Mouse (Mus musculus): ENCODE results near the gene Tas2r136. TPM values are rescaled to one million over a fixed set of nuclear protein-coding genes. Genes with fewer than 3 reads are reported as not detected.

Gene Tas2r136
- not detected in 2 replicates for polyA plus RNA-seq (2014; fragmentation: Nextera tagmentation; extraction: Ambion mirVana)

DNA sequence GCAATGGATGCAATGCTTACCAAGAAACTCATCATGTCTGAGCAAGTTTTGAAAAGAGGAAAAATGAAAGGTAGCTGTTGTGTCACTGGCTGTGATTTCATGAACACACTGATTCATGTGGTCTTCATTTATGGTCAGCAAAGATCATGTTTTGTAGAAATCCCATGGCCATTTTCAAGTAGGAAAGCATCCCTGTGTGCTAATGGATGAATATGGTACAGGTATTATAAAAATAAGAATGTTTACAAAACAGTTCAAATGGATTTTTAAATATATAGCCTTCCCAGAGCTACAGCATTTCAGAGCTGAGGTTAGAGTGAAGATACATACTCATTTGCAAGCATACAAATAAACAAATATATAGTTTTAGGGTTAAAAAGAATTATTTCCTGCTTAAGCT is at the start of gene Tas2r136:
TSS of gene Tas2r136 (minus strand) at position 101 of the 400 bp plus-strand sequence.
- H3K36me3 ChIP-seq (ENCODE audit: control insufficient read depth, insufficient read depth, low read length), result no peaks in the 10 kb centered on the region
- no peak within 1 kb of the TSS for H3K27ac ChIP-seq (ENCODE audit: low read length)
- H3K4me1 ChIP-seq (ENCODE audit: control insufficient read depth, insufficient read depth, low read length), result no peaks in the 10 kb centered on the region
- no peak within 1 kb of the TSS for H3K4me2 ChIP-seq (replicated peaks; ENCODE audit: low read depth, low read length)
- H3K9ac ChIP-seq (replicated peaks; ENCODE audit: low read depth, low read length), result no peak within 1 kb of the TSS
- H3K9me3 ChIP-seq (ENCODE audit: control insufficient read depth, low read depth, low read length), result no peaks in the 10 kb centered on the region
- no peak for ATAC-seq (ENCODE audit: insufficient number of reproducible peaks, insufficient read depth, low FRiP score, low read depth)
- no peaks in the 10 kb centered on the region for H3K27me3 ChIP-seq (ENCODE audit: control insufficient read depth, insufficient read depth, low read length)
- no peak within 1 kb of the TSS for H3K4me3 ChIP-seq (ENCODE audit: low read depth, low read length)

DNA sequence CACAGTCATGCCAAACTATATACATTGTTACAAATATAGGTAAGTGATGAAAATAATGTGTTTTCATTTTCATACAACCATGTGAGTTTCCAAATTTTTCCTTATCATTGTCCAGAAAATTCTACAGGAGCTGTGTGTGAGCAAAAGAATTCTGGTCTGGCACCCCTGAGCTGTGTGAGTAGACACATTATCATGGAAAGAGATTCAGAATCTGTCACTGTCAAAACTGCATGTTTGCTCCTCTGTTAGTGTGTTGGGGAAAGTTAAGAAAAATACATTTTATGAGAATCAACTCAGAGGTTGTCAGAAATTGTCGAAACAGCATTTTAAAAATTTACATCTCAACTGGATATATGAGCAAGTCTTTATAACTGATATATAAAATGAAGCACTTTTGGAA is 24.6 kb upstream of the Tas2r136 start, which contains the start of gene Tas2r117:
TSS of gene Tas2r117 (plus strand) at position 301 of the 400 bp plus-strand sequence.
- no peaks in the 10 kb centered on the region for H3K36me3 ChIP-seq (ENCODE audit: control insufficient read depth, insufficient read depth, low read length)
- no peak for ATAC-seq (ENCODE audit: insufficient number of reproducible peaks, insufficient read depth, low FRiP score, low read depth)
- no peak within 1 kb of the TSS for H3K4me2 ChIP-seq (replicated peaks; ENCODE audit: low read depth, low read length)
- H3K9ac ChIP-seq (replicated peaks; ENCODE audit: low read depth, low read length), result no peak within 1 kb of the TSS
- H3K27ac ChIP-seq (ENCODE audit: low read length), result no peak within 1 kb of the TSS
- H3K27me3 ChIP-seq (ENCODE audit: control insufficient read depth, insufficient read depth, low read length), result no peaks in the 10 kb centered on the region
- no peaks in the 10 kb centered on the region for H3K4me1 ChIP-seq (ENCODE audit: control insufficient read depth, insufficient read depth, low read length)
- H3K4me3 ChIP-seq (ENCODE audit: low read depth, low read length), result no peak within 1 kb of the TSS
- 80% methylated on average over 1 of the region's 1 CpGs for WGBS
- H3K9me3 ChIP-seq (ENCODE audit: control insufficient read depth, low read depth, low read length), result no peaks in the 10 kb centered on the region

GRCm38 (mm10) chr6:132795393-132795792 is 17.4 kb upstream of the Tas2r136 start:
- Histone ChIP-seq H3K36me3 (ENCODE audit: control insufficient read depth, insufficient read depth, low read length) (no peaks in the 10 kb centered on the region), H3K9ac (replicated peaks; ENCODE audit: low read depth, low read length) (no peak overlapping the region), H3K4me3 (ENCODE audit: low read depth, low read length) (no peak overlapping the region), H3K4me2 (replicated peaks; ENCODE audit: low read depth, low read length) (no peak overlapping the region), H3K9me3 (ENCODE audit: control insufficient read depth, low read depth, low read length) (peaks cover 4% of the 10 kb centered on the region; the same call in 1 of the 2 replicates), H3K4me1 (ENCODE audit: control insufficient read depth, insufficient read depth, low read length) (no peaks in the 10 kb centered on the region), H3K27ac (ENCODE audit: low read length) (no peak overlapping the region), H3K27me3 (ENCODE audit: control insufficient read depth, insufficient read depth, low read length) (no peaks in the 10 kb centered on the region)
- ATAC-seq (ENCODE audit: insufficient number of reproducible peaks, insufficient read depth, low FRiP score, low read depth), result peak; percentile 58; the same call in 1 of the 2 replicates
- WGBS, result 13% methylated on average over 1 of the region's 1 CpGs

DNA sequence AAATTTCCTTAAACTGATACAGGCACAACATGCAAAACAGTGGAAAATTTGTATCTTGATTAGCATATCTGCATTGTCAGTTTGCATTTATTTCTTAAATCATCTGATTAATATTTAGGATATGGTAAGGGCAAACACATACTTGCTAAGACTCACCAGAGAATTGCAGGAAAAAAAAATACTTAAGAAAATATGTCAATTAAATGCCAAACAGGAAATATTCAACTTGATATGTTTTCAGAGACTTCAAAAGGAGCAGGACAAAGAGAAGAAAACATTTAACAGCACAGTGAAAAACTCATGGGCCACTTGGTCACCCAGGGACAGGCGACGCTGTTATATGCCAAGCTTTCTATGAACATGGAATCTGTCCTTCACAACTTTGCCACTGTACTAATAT is 16.1 kb downstream of the Tas2r136 start, which contains the start of gene Tas2r102:
TSS of gene Tas2r102 (plus strand) at position 301 of the 400 bp plus-strand sequence.
- Histone ChIP-seq H3K4me1 (ENCODE audit: control insufficient read depth, insufficient read depth, low read length) (no peaks in the 10 kb centered on the region), H3K4me3 (ENCODE audit: low read depth, low read length) (no peak within 1 kb of the TSS), H3K9me3 (ENCODE audit: control insufficient read depth, low read depth, low read length) (no peaks in the 10 kb centered on the region), H3K27ac (ENCODE audit: low read length) (no peak within 1 kb of the TSS), H3K4me2 (replicated peaks; ENCODE audit: low read depth, low read length) (no peak within 1 kb of the TSS), H3K36me3 (ENCODE audit: control insufficient read depth, insufficient read depth, low read length) (no peaks in the 10 kb centered on the region), H3K9ac (replicated peaks; ENCODE audit: low read depth, low read length) (no peak within 1 kb of the TSS), H3K27me3 (ENCODE audit: control insufficient read depth, insufficient read depth, low read length) (no peaks in the 10 kb centered on the region)
- WGBS, result 95% methylated on average over 2 of the region's 2 CpGs
- no peak for ATAC-seq (ENCODE audit: insufficient number of reproducible peaks, insufficient read depth, low FRiP score, low read depth)

- 85% methylated on average over 1 of the region's 1 CpGs for WGBS
- no peak for ATAC-seq (ENCODE audit: insufficient number of reproducible peaks, insufficient read depth, low FRiP score, low read depth)
- H3K4me2 ChIP-seq (replicated peaks; ENCODE audit: low read depth, low read length), result no peak within 1 kb of the TSS
- no peaks in the 10 kb centered on the region for H3K36me3 ChIP-seq (ENCODE audit: control insufficient read depth, insufficient read depth, low read length)
- no peaks in the 10 kb centered on the region for H3K4me1 ChIP-seq (ENCODE audit: control insufficient read depth, insufficient read depth, low read length)
- H3K27ac ChIP-seq (ENCODE audit: low read length), result no peak within 1 kb of the TSS
- no peaks in the 10 kb centered on the region for H3K9me3 ChIP-seq (ENCODE audit: control insufficient read depth, low read depth, low read length)
- H3K9ac ChIP-seq (replicated peaks; ENCODE audit: low read depth, low read length), result no peak within 1 kb of the TSS
- H3K27me3 ChIP-seq (ENCODE audit: control insufficient read depth, insufficient read depth, low read length), result no peaks in the 10 kb centered on the region
- H3K4me3 ChIP-seq (ENCODE audit: low read depth, low read length), result no peak within 1 kb of the TSS
Observed at GRCm38 (mm10) chr6:132754430-132754829, 23.5 kb downstream of the Tas2r136 start, which contains the start of gene Tas2r124. Tas2r124 (plus strand) TSS chr6:132754730.

DNA sequence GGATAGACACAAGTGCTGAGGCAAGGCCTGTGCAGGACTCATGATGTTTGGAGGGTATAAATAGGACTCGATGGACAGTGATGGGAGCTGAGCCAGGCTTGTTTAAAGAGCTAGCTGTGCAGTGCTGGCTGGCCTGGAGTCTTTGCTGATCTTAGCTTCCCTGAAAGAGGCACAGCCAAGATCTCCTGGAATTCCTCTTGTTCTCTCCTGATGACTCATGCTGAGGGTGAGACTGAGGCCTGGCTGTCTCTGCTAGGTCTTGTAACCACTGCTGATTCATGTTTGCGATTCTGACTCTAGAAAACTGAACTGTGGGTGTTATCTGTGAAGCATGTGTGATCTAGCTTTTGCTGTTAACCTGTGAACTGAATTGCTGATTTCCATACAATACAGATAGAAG is 27.8 kb downstream of the Tas2r136 start:
- 76% methylated on average over 2 of the region's 2 CpGs for WGBS
- H3K4me2 ChIP-seq (replicated peaks; ENCODE audit: low read depth, low read length), result no peak overlapping the region
- no peak for ATAC-seq (ENCODE audit: insufficient number of reproducible peaks, insufficient read depth, low FRiP score, low read depth)
- no peaks in the 10 kb centered on the region for H3K9me3 ChIP-seq (ENCODE audit: control insufficient read depth, low read depth, low read length)
- no peaks in the 10 kb centered on the region for H3K36me3 ChIP-seq (ENCODE audit: control insufficient read depth, insufficient read depth, low read length)
- no peak overlapping the region for H3K27ac ChIP-seq (ENCODE audit: low read length)
- H3K4me1 ChIP-seq (ENCODE audit: control insufficient read depth, insufficient read depth, low read length), result no peaks in the 10 kb centered on the region
- H3K9ac ChIP-seq (replicated peaks; ENCODE audit: low read depth, low read length), result no peak overlapping the region
- no peaks in the 10 kb centered on the region for H3K27me3 ChIP-seq (ENCODE audit: control insufficient read depth, insufficient read depth, low read length)
- H3K4me3 ChIP-seq (ENCODE audit: low read depth, low read length), result no peak overlapping the region

- Histone ChIP-seq H3K4me3 (ENCODE audit: low read depth, low read length) (no peak within 1 kb of the TSS), H3K4me2 (replicated peaks; ENCODE audit: low read depth, low read length) (no peak within 1 kb of the TSS), H3K27me3 (ENCODE audit: control insufficient read depth, insufficient read depth, low read length) (no peaks in the 10 kb centered on the region), H3K36me3 (ENCODE audit: control insufficient read depth, insufficient read depth, low read length) (no peaks in the 10 kb centered on the region), H3K27ac (ENCODE audit: low read length) (no peak within 1 kb of the TSS), H3K4me1 (ENCODE audit: control insufficient read depth, insufficient read depth, low read length) (no peaks in the 10 kb centered on the region), H3K9ac (replicated peaks; ENCODE audit: low read depth, low read length) (no peak within 1 kb of the TSS), H3K9me3 (ENCODE audit: control insufficient read depth, low read depth, low read length) (no peaks in the 10 kb centered on the region)
- no peak for ATAC-seq (ENCODE audit: insufficient number of reproducible peaks, insufficient read depth, low FRiP score, low read depth)
- WGBS, result 72% methylated on average over 2 of the region's 2 CpGs
Observed at GRCm38 (mm10) chr6:132737935-132738334, 40.0 kb downstream of the Tas2r136 start, which contains the start of gene Tas2r115. Tas2r115 (minus strand) TSS chr6:132738035.

Data from stomach, embryonic 14.5 days (tissue).